Mouse (Mus musculus) hindbrain, embryonic 12.5 days (tissue): ENCODE data around the gene Eng. TPM values are rescaled to one million over a fixed set of nuclear protein-coding genes. Genes with fewer than 3 reads are reported as not detected.

Source experiments
- ATAC-seq: fragments of 200-750 bp; cut with Nextera tagmentation; 2 replicates; pipeline ENCODE4 v1.8.0; 2017; ENCODE audit warnings: moderate TSS enrichment; ENCODE audit not compliant: low FRiP score
- H3K27ac ChIP-seq: fragments of 300-500 bp; sonication (generic); 2 replicates; pipeline ENCODE4 v1.5.1; 2016; ENCODE audit warnings: mild to moderate bottlenecking
- H3K27me3 ChIP-seq: fragments of 300-500 bp; sonication (generic); 2 replicates; pipeline ENCODE4 v1.6.1; 2016; ENCODE audit warnings: mild to moderate bottlenecking
- H3K36me3 ChIP-seq: fragments of 300-500 bp; sonication (generic); 2 replicates; pipeline ENCODE4 v1.6.1; 2016; ENCODE audit warnings: mild to moderate bottlenecking
- H3K4me1 ChIP-seq: fragments of 300-500 bp; sonication (generic); 2 replicates; pipeline ENCODE4 v1.6.1; 2016
- H3K4me2 ChIP-seq: fragments of 300-500 bp; sonication (generic); replicated peaks from 2 replicates; pipeline ENCODE4 v1.6.1; 2016; ENCODE audit warnings: mild to moderate bottlenecking
- H3K4me3 ChIP-seq: fragments of 300-500 bp; sonication (generic); 2 replicates; pipeline ENCODE4 v1.5.1; 2016; ENCODE audit warnings: mild to moderate bottlenecking
- H3K9ac ChIP-seq: fragments of 300-500 bp; sonication (generic); 2 replicates; pipeline ENCODE4 v1.6.1; 2016; ENCODE audit warnings: mild to moderate bottlenecking, moderate library complexity
- H3K9me3 ChIP-seq: fragments of 300-500 bp; sonication (generic); replicated peaks from 2 replicates; pipeline ENCODE4 v1.6.1; 2016; ENCODE audit warnings: mild to moderate bottlenecking
- WGBS: fragments of 180-500 bp; shearing (Covaris S2); methylation state at CpG from one replicate; pipeline ENCODE4 v1.1.7; 2016; 5-methylcytosine and 5-hydroxymethylcytosine counted together
- polyA plus RNA-seq: library from polyadenylated mRNA; unstranded; fragments of >200 nt; fragmentation: Nextera tagmentation; extraction: Ambion mirVana; gene quantifications from 2 replicates; pipeline ENCODE4 v1.2.1, GENCODE M21; 2016

The Eng gene
- polyA plus RNA-seq, 1 experiment from 2014 or later = 31.6 TPM

DNA sequence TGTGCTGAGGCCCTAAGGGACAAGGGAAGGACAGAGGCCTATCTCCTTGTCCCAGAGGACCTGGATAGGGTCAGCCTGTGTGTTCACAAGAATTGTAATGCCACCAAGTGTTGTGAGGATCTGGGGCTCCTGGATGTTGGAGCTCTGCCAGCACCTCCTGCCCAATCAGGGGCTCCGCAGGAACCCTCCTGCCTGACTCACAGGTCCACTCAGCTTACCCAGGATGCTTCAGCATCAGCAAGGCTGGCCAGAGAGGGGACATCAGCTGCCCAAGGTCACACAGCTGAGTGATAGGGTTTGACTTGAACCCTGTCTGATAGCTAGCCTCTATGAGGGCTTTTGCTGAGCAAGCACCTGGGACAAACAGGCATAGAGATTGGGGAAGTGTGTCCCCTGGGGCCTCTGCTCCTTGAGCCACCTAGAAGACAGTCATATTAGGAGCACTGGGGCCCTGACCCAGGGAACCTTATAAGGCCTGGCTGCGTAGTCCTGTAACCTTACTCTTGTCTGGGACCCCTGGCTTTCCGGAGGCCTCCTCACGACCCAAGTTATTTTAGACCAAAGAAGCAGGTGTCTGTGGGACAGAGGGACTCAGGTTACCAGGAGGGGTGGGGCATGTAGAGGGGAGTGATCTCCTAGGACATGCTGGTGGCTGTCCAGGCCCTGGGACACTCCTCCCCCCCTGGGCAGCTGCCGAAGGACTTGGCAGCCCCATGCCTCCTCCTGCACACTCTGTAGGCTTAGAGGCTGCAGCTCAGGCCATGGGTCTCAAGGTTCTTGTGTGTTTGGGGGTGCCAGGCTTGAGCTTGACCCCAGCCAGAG, 20.3 kb upstream of the Eng start:
- peak overlapping the region; percentile 89 for H3K27ac ChIP-seq
- peak overlapping the region; percentile 65; the same call in 1 of the 2 replicates for H3K9ac ChIP-seq
- H3K9me3 ChIP-seq = no peaks in the 10 kb centered on the region
- 0 out of 2 replicates have a peak, but pooled peaks have one; percentile 2 for ATAC-seq
- no peaks in the 10 kb centered on the region; the same call in 1 of the 2 replicates for H3K27me3 ChIP-seq
- peak overlapping the region; percentile 59 for H3K4me2 ChIP-seq
- peak overlapping the region; percentile 28 for H3K4me3 ChIP-seq
- H3K4me1 ChIP-seq = peaks cover 65% of the 10 kb centered on the region
- no peaks in the 10 kb centered on the region for H3K36me3 ChIP-seq
- 54% methylated on average over 5 of the region's 5 CpGs for WGBS

DNA sequence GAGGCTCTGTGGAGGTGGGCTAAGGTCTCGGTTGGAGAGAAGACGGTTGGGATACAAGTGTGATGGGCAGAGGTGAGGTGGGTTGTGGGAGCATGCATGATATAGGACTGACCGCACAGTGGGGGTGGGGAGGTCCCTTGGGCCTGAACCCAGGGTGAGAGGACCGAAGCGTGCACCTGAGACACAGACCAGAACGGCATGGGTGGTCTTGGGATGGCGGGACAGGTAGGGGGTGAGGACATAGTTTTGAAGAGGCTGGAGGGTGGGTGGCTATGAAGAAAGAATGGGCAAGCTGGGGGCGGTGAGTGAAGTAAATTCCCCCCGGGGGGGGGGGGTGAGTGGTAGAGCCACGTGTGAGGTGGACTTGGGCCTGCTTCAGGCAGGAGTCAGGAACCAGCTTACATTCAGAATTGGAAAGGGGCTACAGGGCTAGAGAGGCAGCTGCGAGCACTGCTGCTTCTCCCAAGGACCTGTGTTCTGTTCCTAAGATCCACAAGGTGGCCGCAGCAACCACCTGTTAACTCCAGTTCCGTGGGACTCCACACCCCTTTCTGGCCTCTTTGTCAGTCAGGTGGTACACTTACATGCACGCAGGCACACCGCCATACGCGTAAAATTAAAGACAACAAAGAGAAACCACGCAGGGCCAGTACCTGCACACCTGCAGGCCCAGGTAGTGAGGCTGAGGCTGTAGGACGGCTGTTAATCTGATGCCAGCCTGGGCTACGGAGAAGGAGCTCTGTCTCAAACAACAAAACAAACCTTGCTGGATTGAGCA, 18.9 kb upstream of the Eng start:
- H3K27ac ChIP-seq = peak overlapping the region; percentile 60; the same call in 1 of the 2 replicates
- ATAC-seq = no peak
- 65% methylated on average over 20 of the region's 20 CpGs for WGBS

DNA sequence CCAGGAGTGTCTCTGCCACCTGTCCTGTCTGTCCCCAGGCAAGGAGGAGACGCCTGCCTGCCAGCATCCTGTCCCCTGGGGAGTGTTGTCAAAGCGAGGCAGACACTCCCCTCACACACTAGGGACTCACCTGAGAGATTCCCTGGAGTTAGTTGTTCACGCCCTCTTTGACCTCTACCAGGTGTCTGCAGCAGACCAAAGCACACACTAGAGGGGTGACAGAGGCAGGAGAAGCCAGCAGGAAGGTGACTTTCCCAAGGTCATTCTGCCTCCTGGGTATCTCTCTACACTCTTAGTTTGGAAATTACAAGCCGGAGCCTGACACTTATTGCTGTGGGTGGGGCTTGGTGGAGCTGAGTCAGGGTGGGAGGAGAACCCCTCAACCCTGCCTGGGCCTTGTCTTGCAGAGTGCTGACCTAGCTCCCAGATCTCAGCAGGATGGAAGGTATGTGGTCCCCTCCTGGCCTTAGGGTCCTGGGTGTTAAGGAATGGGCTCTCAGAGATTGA, 18.3 kb upstream of the Eng start:
- Histone ChIP-seq H3K27me3 (no peaks in the 10 kb centered on the region; the same call in 1 of the 2 replicates), H3K9me3 (no peaks in the 10 kb centered on the region), H3K4me1 (peaks cover 61% of the 10 kb centered on the region), H3K27ac (peak overlapping the region; percentile 60), H3K4me2 (0 out of 2 replicates have a peak overlapping the region, but pooled peaks have one; percentile 3), H3K9ac (peak overlapping the region; percentile 45; the same call in 1 of the 2 replicates), H3K4me3 (no peak overlapping the region), H3K36me3 (no peaks in the 10 kb centered on the region)
- 60% methylated on average over 4 of the region's 4 CpGs for WGBS
- no peak for ATAC-seq

More for the DNA sequence above, 18.9 kb upstream of the Eng start:
- 0 out of 2 replicates have a peak overlapping the region, but pooled peaks have one; percentile 6 for H3K4me2 ChIP-seq
- no peak overlapping the region for H3K4me3 ChIP-seq
- no peaks in the 10 kb centered on the region; the same call in 1 of the 2 replicates for H3K27me3 ChIP-seq
- H3K9me3 ChIP-seq = no peaks in the 10 kb centered on the region
- no peaks in the 10 kb centered on the region for H3K36me3 ChIP-seq
- peaks cover 61% of the 10 kb centered on the region for H3K4me1 ChIP-seq
- no peak overlapping the region for H3K9ac ChIP-seq

DNA sequence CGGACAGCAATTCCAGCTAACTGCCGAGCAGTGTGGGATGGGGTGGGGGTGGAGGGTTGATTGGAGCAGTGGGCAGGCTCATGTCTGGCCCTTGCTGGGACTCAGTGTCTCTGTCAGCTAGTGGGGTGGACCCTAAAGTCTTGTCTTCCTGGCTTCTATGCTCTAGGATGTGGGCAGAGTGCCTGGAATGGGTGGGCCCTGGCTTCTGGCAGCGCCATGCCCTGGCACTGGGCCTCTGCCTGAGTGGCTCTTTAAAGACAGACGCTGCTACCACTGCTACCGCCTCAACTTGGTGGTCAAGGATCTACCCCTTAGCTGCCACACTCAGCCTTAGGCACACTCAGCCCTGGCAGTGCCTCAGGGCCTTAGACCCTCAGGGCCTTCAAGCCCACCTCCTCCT, 17.7 kb upstream of the Eng start:
- Histone ChIP-seq H3K27me3 (no peaks in the 10 kb centered on the region; the same call in 1 of the 2 replicates), H3K4me1 (peaks cover 61% of the 10 kb centered on the region), H3K27ac (peak overlapping the region; percentile 60; the same call in 1 of the 2 replicates), H3K9ac (peak overlapping the region; percentile 45), H3K4me3 (no peak overlapping the region), H3K4me2 (0 out of 2 replicates have a peak overlapping the region, but pooled peaks have one; percentile 3), H3K36me3 (no peaks in the 10 kb centered on the region), H3K9me3 (no peaks in the 10 kb centered on the region)
- ATAC-seq = no peak
- 42% methylated on average over 5 of the region's 5 CpGs for WGBS

GRCm38 (mm10) chr2:32629276-32629976, 17.0 kb upstream of the Eng start:
- peak; percentile 51; the same call in 1 of the 2 replicates for ATAC-seq
- H3K4me1 ChIP-seq = peaks cover 56% of the 10 kb centered on the region
- H3K4me2 ChIP-seq = peak overlapping the region; percentile 29
- H3K4me3 ChIP-seq = no peak overlapping the region
- peak overlapping the region; percentile 28 for H3K9ac ChIP-seq
- no peaks in the 10 kb centered on the region for H3K9me3 ChIP-seq
- H3K36me3 ChIP-seq = no peaks in the 10 kb centered on the region
- peak overlapping the region; percentile 60; the same call in 1 of the 2 replicates for H3K27ac ChIP-seq
- 29% methylated on average over 9 of the region's 9 CpGs for WGBS
- no peaks in the 10 kb centered on the region; the same call in 1 of the 2 replicates for H3K27me3 ChIP-seq

DNA sequence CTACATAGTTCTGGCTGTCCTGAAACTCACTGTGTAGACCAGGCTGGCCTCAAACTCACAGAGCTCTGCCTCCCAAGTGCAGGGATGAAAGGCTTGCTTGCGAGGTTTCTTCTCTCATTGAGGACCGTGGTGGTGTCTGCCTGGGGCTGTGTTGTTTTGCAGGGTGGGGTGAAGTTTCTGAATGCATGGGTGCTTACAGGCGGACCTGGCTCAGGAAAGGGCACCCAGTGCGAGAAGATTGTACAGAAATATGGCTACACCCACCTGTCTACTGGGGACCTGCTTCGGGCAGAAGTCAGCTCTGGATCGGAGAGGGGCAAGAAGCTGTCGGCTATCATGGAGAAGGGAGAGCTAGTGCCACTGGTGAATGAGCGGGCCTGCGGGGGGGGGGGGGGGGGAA, 16.4 kb upstream of the Eng start:
- Histone ChIP-seq H3K4me1 (peaks cover 50% of the 10 kb centered on the region), H3K27ac (peak overlapping the region; percentile 49; the same call in 1 of the 2 replicates), H3K4me2 (peak overlapping the region; percentile 29; the same call in 1 of the 2 replicates), H3K36me3 (no peaks in the 10 kb centered on the region), H3K4me3 (no peak overlapping the region), H3K9me3 (no peaks in the 10 kb centered on the region), H3K27me3 (no peaks in the 10 kb centered on the region; the same call in 1 of the 2 replicates), H3K9ac (peak overlapping the region; percentile 28; the same call in 1 of the 2 replicates)
- 78% methylated on average over 8 of the region's 9 CpGs for WGBS
- ATAC-seq = no peak

- Histone ChIP-seq H3K9ac (peak overlapping the region; percentile 18; the same call in 1 of the 2 replicates), H3K4me3 (no peak overlapping the region), H3K4me2 (no peak overlapping the region), H3K36me3 (no peaks in the 10 kb centered on the region), H3K27ac (no peak overlapping the region), H3K4me1 (peaks cover 40% of the 10 kb centered on the region), H3K9me3 (no peaks in the 10 kb centered on the region), H3K27me3 (no peaks in the 10 kb centered on the region; the same call in 1 of the 2 replicates)
- WGBS = 87% methylated on average over 10 of the region's 10 CpGs
- no peak for ATAC-seq
These were observed 15.3 kb upstream of the Eng start for GRCm38 (mm10) chr2:32631046-32631445.

DNA sequence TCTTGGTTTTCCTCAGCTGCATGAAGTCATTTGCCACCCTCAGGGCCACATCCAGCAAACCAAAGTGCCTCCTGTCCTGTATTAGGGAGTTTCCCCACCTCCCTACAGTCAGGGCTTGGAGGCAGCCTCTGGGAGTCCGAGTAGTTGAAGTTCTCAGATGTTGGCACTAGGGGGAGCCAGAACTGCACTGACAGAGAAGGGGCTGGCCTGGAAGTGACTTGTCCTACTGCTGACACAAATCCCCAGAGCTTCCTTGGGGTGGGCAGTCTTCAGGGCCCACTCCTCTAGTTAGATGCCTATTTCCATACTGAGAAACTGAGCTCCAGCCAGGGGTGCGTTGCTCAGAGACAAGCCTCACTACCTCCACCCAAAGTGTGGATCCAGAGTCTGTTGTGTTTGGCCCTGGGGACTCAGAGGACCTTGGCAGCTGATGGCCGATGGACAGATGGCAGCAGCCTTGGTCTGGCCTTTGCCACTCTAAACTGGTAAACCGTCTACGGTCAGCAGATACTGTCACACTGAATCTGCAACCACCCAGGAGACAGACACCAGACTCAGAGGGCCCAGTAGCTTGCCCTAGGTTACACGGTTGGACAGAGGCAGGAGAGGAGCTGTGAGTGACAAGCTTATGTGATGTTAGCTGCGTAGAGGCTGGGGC, 14.5 kb upstream of the Eng start:
- Histone ChIP-seq H3K9ac (no peak overlapping the region), H3K4me1 (peaks cover 32% of the 10 kb centered on the region)

GRCm38 (mm10) chr2:32633660-32634059, 12.7 kb upstream of the Eng start:
- Histone ChIP-seq H3K4me3 (no peak overlapping the region), H3K27me3 (no peaks in the 10 kb centered on the region; the same call in 1 of the 2 replicates), H3K9me3 (no peaks in the 10 kb centered on the region), H3K9ac (no peak overlapping the region), H3K4me1 (peaks cover 27% of the 10 kb centered on the region), H3K4me2 (no peak overlapping the region), H3K27ac (no peak overlapping the region), H3K36me3 (no peaks in the 10 kb centered on the region)
- ATAC-seq = no peak
- 69% methylated on average over 5 of the region's 5 CpGs for WGBS

More for the DNA sequence above, 14.5 kb upstream of the Eng start:
- peak; percentile 20; the same call in 1 of the 2 replicates for ATAC-seq
- Histone ChIP-seq H3K4me3 (no peak overlapping the region), H3K36me3 (no peaks in the 10 kb centered on the region), H3K9me3 (no peaks in the 10 kb centered on the region), H3K27me3 (no peaks in the 10 kb centered on the region; the same call in 1 of the 2 replicates), H3K4me2 (no peak overlapping the region), H3K27ac (peak overlapping the region; percentile 35; the same call in 1 of the 2 replicates)
- WGBS = 51% methylated on average over 7 of the region's 7 CpGs

- no peak overlapping the region for H3K4me3 ChIP-seq
- H3K27me3 ChIP-seq = no peaks in the 10 kb centered on the region; the same call in 1 of the 2 replicates
- no peaks in the 10 kb centered on the region for H3K9me3 ChIP-seq
- H3K36me3 ChIP-seq = no peaks in the 10 kb centered on the region
- peaks cover 19% of the 10 kb centered on the region for H3K4me1 ChIP-seq
- ATAC-seq = no peak
- H3K9ac ChIP-seq = no peak overlapping the region
- H3K4me2 ChIP-seq = no peak overlapping the region
- 85% methylated on average over 10 of the region's 10 CpGs for WGBS
- no peak overlapping the region for H3K27ac ChIP-seq
These were observed 11.9 kb upstream of the Eng start for GRCm38 (mm10) chr2:32634277-32635105.
